Comparison of ENCODE assay signal across 19 mouse cellular contexts in genomic region chr6:149137936-149138335, GRCm38 (mm10). TPM values are rescaled to one million over a fixed set of nuclear protein-coding genes. Genes with fewer than 3 reads are reported as not detected.
"Had no signal": no experiment of that assay in that cellular context is flagged by ENCODE, and none has a peak within 500 bp of the region (broad histone marks: within the 10 kb centered on the region; RNA-seq: fewer than 3 reads in every experiment).

No protein-coding gene starts in this region.

- H3K9ac ChIP-seq: kidney, embryonic 15.5 days; liver, embryonic 13.5 days; liver, postnatal 0 days; lung, embryonic 15.5 days; midbrain, embryonic 12.5 days had no signal

- H3K4me3 ChIP-seq: kidney, embryonic 15.5 days; left cerebral cortex, adult 2 months; limb, embryonic 10.5 days; liver, embryonic 13.5 days; lung, embryonic 15.5 days; midbrain, embryonic 12.5 days had no signal

- H3K36me3 ChIP-seq: kidney, embryonic 15.5 days; liver, embryonic 13.5 days; lung, embryonic 15.5 days; midbrain, embryonic 12.5 days had no signal

- H3K27me3 ChIP-seq: kidney, embryonic 15.5 days; liver, embryonic 13.5 days; lung, embryonic 15.5 days; midbrain, embryonic 12.5 days had no signal

- DNase-seq: kidney, adult 18-20 months; kidney, postnatal 14 days; liver, embryonic 13.5 days; liver, postnatal 0 days; lung, postnatal 14 days; right cerebral cortex, postnatal 14 days; thymus, postnatal 4 days had no signal

- ATAC-seq: liver, postnatal 0 days; midbrain, embryonic 16.5 days had no signal

- H3K9me3 ChIP-seq: kidney, embryonic 15.5 days; limb, embryonic 10.5 days; liver, embryonic 13.5 days; lung, embryonic 15.5 days; midbrain, embryonic 12.5 days had no signal

- H3K27ac ChIP-seq: kidney, embryonic 15.5 days; left cerebral cortex, adult 2 months; limb, embryonic 10.5 days; liver, embryonic 13.5 days; lung, embryonic 15.5 days; midbrain, embryonic 12.5 days had no signal

- H3K4me2 ChIP-seq: kidney, embryonic 15.5 days; liver, embryonic 13.5 days; lung, embryonic 15.5 days; midbrain, embryonic 12.5 days had no signal

RNA-seq across cellular contexts. Expression of gene Gm10203, which starts 8.0 kb away (rescaled TPM):
- total RNA-seq: layer of hippocampus, postnatal 25 days; left cerebral cortex, adult 2 months; left cerebral cortex, postnatal 14 days; megakaryocyte-erythroid progenitor cell, adult 5-6 weeks had no signal
- polyA plus RNA-seq: kidney, embryonic 15.5 days; limb, embryonic 10.5 days; limb, embryonic 14.5 days; liver, embryonic 13.5 days; liver, postnatal 0 days; lung, embryonic 15.5 days; midbrain, embryonic 12.5 days; midbrain, embryonic 16.5 days; neural tube, embryonic 14.5 days; stomach, embryonic 16.5 days had no signal
